Mouse (Mus musculus): ENCODE measurements around the gene Arhgef17. TPM values are rescaled to one million over a fixed set of nuclear protein-coding genes. Genes with fewer than 3 reads are reported as not detected.

The Arhgef17 gene
- 3.9 TPM for polyA plus RNA-seq (2014; fragmentation: Illumina TruSeq; extraction: RNeasy Lipid Tissue Mini Kit (QIAGEN cat#74804); ENCODE audit: low read depth, low replicate concordance)

DNA sequence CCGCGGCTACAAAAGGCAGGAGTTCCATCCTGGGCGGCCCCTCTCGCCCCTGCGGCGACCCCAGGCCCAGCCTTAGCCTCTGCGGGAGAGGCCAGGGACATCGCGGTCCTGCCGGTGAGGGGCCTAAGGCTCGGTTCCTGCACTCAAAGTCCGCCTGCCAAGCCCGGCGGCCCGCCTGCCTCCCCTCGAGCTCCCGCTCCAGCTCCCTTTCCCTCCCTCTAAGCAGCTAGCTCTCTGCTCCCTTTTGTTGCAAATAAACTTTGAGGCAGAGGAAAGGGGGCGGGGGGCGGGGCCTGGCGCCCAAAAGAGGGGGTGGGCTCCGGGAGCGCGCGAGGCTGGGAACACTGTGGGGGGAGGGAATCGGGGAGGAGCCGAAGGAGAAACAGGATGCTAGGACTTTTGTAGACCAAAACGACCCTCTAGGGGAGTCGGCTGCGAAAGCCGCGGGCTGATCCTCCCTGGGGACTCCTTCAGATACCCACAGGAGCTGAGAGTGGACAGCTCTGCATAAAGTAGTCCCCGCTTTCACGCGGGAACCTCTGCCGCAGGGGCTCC lies at the start of gene Arhgef17:
Gene Arhgef17, minus strand, starts transcription at position 182 of the 555 bp plus-strand sequence.

DNA sequence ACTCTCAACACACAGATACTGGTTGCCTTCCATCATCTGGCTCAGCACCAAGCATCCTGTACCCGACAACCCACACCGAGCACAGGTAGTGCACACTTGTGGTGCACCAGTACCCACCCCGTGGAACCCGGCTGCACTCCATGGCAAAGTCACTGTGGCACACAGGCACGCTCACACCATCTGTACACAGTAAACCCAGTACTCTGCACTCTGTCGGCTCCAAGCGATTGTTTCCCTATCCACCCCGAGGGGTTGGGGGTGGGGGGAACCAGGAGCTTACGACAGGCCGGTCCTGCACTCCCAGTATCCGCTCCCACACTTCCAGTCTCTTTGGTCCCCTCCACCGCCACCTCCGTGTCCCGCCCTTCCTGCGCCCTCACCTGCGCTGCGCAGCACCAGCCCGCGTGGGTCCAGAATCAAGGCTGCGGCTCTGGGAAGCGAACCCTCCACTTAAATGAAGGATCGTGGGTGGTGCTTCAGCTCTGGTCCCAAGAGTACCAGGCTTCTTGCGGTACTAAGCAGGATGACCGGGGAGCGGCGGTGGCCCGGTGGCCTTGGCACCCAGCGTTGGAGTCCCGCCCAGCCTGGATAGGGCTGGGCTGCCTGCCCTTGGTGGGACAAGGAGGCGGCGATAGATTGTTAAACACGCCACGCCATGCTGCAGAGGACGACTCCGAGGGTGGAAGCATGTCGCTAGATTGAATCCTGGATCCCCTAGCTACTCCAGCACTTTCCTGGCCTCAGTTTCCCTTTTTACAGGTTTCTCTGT lies 42.4 kb upstream of the Arhgef17 start, which contains the start of gene P2ry6:
Gene P2ry6, minus strand, starts transcription at position 515 of the 769 bp plus-strand sequence.

GRCm38 (mm10) chr7:100862828-100863638 lies 68.9 kb downstream of the Arhgef17 start, which contains the start of gene Relt:
Gene Relt (minus strand): TSS chr7:100863446.

Other genes with a start within 250 kb of the Arhgef17 start
- 29.4 TPM for gene Fam168a, start 225.5 kb downstream of the Arhgef17 start, polyA plus RNA-seq (2014; fragmentation: Illumina TruSeq; extraction: RNeasy Lipid Tissue Mini Kit (QIAGEN cat#74804); ENCODE audit: low read depth, low replicate concordance)
- not detected for gene Relt, start 68.7 kb downstream of the Arhgef17 start, polyA plus RNA-seq (2014; fragmentation: Illumina TruSeq; extraction: RNeasy Lipid Tissue Mini Kit (QIAGEN cat#74804); ENCODE audit: low read depth, low replicate concordance)
- gene P2ry6, start 42.5 kb upstream of the Arhgef17 start, polyA plus RNA-seq (2014; fragmentation: Illumina TruSeq; extraction: RNeasy Lipid Tissue Mini Kit (QIAGEN cat#74804); ENCODE audit: low read depth, low replicate concordance): 1.2 TPM
- gene P2ry2, start 80.8 kb upstream of the Arhgef17 start, polyA plus RNA-seq (2014; fragmentation: Illumina TruSeq; extraction: RNeasy Lipid Tissue Mini Kit (QIAGEN cat#74804); ENCODE audit: low read depth, low replicate concordance): not detected
- gene Fchsd2, start 160.8 kb upstream of the Arhgef17 start, polyA plus RNA-seq (2014; fragmentation: Illumina TruSeq; extraction: RNeasy Lipid Tissue Mini Kit (QIAGEN cat#74804); ENCODE audit: low read depth, low replicate concordance): 63.3 TPM

Measured in adrenal gland, adult 10 weeks (tissue).